ENCODE assay signal across 10 mouse cellular contexts in genomic region chr1:75588874-75589273, GRCm38 (mm10). TPM values are rescaled to one million over a fixed set of nuclear protein-coding genes. Genes with fewer than 3 reads are reported as not detected.
A peak's percentile ranks its signal among the peaks of the same experiment; 100 is the strongest.
DNase-seq lines count a peak whose midpoint lies in the region; ATAC-seq and TF ChIP-seq lines count a peak whose summit lies in the region.
"Had no signal": no experiment of that assay in that cellular context is flagged by ENCODE, and none has a peak within 500 bp of the region (broad histone marks: within the 10 kb centered on the region; RNA-seq: fewer than 3 reads in every experiment).

No protein-coding gene starts in this region.

- H3K9me3 ChIP-seq in heart, embryonic 11.5 days (replicated peaks; ENCODE audit: control insufficient read depth, low read length) = no peaks in the 10 kb centered on the region
- H3K9me3 ChIP-seq in stomach, embryonic 16.5 days (replicated peaks; ENCODE audit: control insufficient read depth, low read length) = no peaks in the 10 kb centered on the region
- H3K9me3 ChIP-seq in stomach, postnatal 0 days (ENCODE audit: control insufficient read depth, low read length) = no peaks in the 10 kb centered on the region
- H3K9me3 ChIP-seq: neural tube, embryonic 12.5 days had no signal

- 0 out of 2 replicates have a peak overlapping the region, but pooled peaks have one; percentile 15 for H3K27ac ChIP-seq in heart, embryonic 11.5 days (ENCODE audit: low read depth, low read length)
- H3K27ac ChIP-seq in stomach, embryonic 16.5 days (ENCODE audit: low read length) = no peak overlapping the region
- no peak overlapping the region for H3K27ac ChIP-seq in stomach, postnatal 0 days (replicated peaks)
- H3K27ac ChIP-seq: neural tube, embryonic 12.5 days had no signal

- H3K9ac ChIP-seq in heart, embryonic 11.5 days (ENCODE audit: low read depth, low read length) = no peak overlapping the region
- peak overlapping the region; percentile 15; the same call in 1 of the 2 replicates for H3K9ac ChIP-seq in stomach, embryonic 16.5 days (ENCODE audit: low read length)
- no peak overlapping the region for H3K9ac ChIP-seq in stomach, postnatal 0 days (ENCODE audit: low read length)
- H3K9ac ChIP-seq: neural tube, embryonic 12.5 days had no signal

- H3K4me3 ChIP-seq in heart, embryonic 11.5 days (ENCODE audit: low read depth, low read length) = no peak overlapping the region
- no peak overlapping the region for H3K4me3 ChIP-seq in stomach, embryonic 16.5 days (replicated peaks; ENCODE audit: low read length)
- H3K4me3 ChIP-seq in stomach, postnatal 0 days (ENCODE audit: low read depth, low read length) = no peak overlapping the region
- H3K4me3 ChIP-seq: neural tube, embryonic 12.5 days had no signal

- H3K4me1 ChIP-seq in heart, embryonic 11.5 days (ENCODE audit: control insufficient read depth, insufficient read depth, low read length) = peaks cover 26% of the 10 kb centered on the region
- H3K4me1 ChIP-seq in stomach, embryonic 16.5 days (ENCODE audit: control insufficient read depth, insufficient read depth, low read length) = no peaks in the 10 kb centered on the region; the same call in 1 of the 2 replicates
- H3K4me1 ChIP-seq in stomach, postnatal 0 days (replicated peaks; ENCODE audit: control insufficient read depth, insufficient read depth) = no peaks in the 10 kb centered on the region
- H3K4me1 ChIP-seq: neural tube, embryonic 12.5 days had no signal

- TF ChIP-seq CTCF in stomach, postnatal 0 days (IDR thresholded peaks at IDR 0.05; ENCODE audit: low read depth) = no peak

- DNase-seq in heart, postnatal 10 days = no peak
- no peak for DNase-seq in stomach, postnatal 0 days (ENCODE audit: low spot score)
- DNase-seq in layer of hippocampus, postnatal 36 days = peak; percentile 44 to 56
- peak; percentile 71 for DNase-seq in telencephalon, adult 2 months (ENCODE audit: low read depth, low spot score)
- no peak for DNase-seq in spleen, postnatal 4 days (ENCODE audit: low spot score in 2 of 2)
- no peak for DNase-seq in urinary bladder, postnatal 36 days (ENCODE audit: low spot score in 2 of 2)

- H3K27me3 ChIP-seq in heart, embryonic 11.5 days (ENCODE audit: control insufficient read depth, insufficient read depth, low read length) = no peaks in the 10 kb centered on the region
- no peaks in the 10 kb centered on the region for H3K27me3 ChIP-seq in stomach, embryonic 16.5 days (ENCODE audit: control insufficient read depth, insufficient read depth, low read length)
- no peaks in the 10 kb centered on the region for H3K27me3 ChIP-seq in stomach, postnatal 0 days (ENCODE audit: control insufficient read depth, insufficient read depth, low read length)
- H3K27me3 ChIP-seq: neural tube, embryonic 12.5 days had no signal

- H3K36me3 ChIP-seq in heart, embryonic 11.5 days (ENCODE audit: control insufficient read depth, insufficient read depth, low read length) = no peaks in the 10 kb centered on the region
- no peaks in the 10 kb centered on the region for H3K36me3 ChIP-seq in stomach, embryonic 16.5 days (ENCODE audit: control insufficient read depth, insufficient read depth, low read length)
- no peaks in the 10 kb centered on the region for H3K36me3 ChIP-seq in stomach, postnatal 0 days (ENCODE audit: control insufficient read depth, insufficient read depth, low read length)
- H3K36me3 ChIP-seq: neural tube, embryonic 12.5 days had no signal

- H3K4me2 ChIP-seq in heart, embryonic 11.5 days = no peak overlapping the region
- H3K4me2 ChIP-seq in stomach, embryonic 16.5 days (ENCODE audit: low read depth, low read length) = no peak overlapping the region
- no peak overlapping the region for H3K4me2 ChIP-seq in stomach, postnatal 0 days (replicated peaks; ENCODE audit: low read depth)
- H3K4me2 ChIP-seq: neural tube, embryonic 12.5 days had no signal

- TF ChIP-seq EP300 in stomach, postnatal 0 days (optimal IDR thresholded peaks at IDR 0.05) = no peak

- no peak for ATAC-seq in heart, embryonic 11.5 days (replicated peaks; ENCODE audit: insufficient number of reproducible peaks, low FRiP score, low TSS enrichment)
- no peak for ATAC-seq in stomach, embryonic 16.5 days (ENCODE audit: insufficient read depth, low FRiP score)
- ATAC-seq in stomach, postnatal 0 days (ENCODE audit: low FRiP score, low TSS enrichment) = no peak; the same call in 1 of the 2 replicates

- intact Hi-C loops in heart, postnatal 10 days (cut with DNase I) = no loop called here

- WGBS in heart, embryonic 11.5 days (ENCODE audit: insufficient replicate concordance) = 13% methylated on average over 7 of the region's 7 CpGs
- WGBS in stomach, embryonic 16.5 days = 25% methylated on average over 7 of the region's 7 CpGs
- WGBS in stomach, postnatal 0 days = 29% methylated on average over 7 of the region's 7 CpGs

RNA-seq across cellular contexts. Expression of gene Slc4a3, which starts 42.8 kb away (rescaled TPM):
- 13.3 and 14.2 TPM in 2 replicates for polyA plus RNA-seq in heart, embryonic 11.5 days (2014; fragmentation: Nextera tagmentation; extraction: Ambion mirVana)
- total RNA-seq in heart, postnatal 10 days (2021) = 100 to 1,000 TPM; 128 to 149 TPM
- polyA plus RNA-seq in stomach, embryonic 16.5 days (2015; fragmentation: Nextera tagmentation; extraction: Ambion mirVana) = 14.1 and 15.4 TPM in 2 replicates
- 7.1 and 7.9 TPM in 2 replicates for polyA plus RNA-seq in stomach, postnatal 0 days (2015; fragmentation: Nextera tagmentation; extraction: Ambion mirVana)
- total RNA-seq in layer of hippocampus, postnatal 36 days (2021) = 100 to 1,000 TPM; 104 to 109 TPM
- total RNA-seq: MEL had no signal

Comparison
In these comparisons a context has a peak if more than half of its experiments do, and no peak if none do; other contexts are left out.
1. DNase-seq: peak in layer of hippocampus, postnatal 36 days (2 of 2) and telencephalon, adult 2 months (single experiment); none in heart, postnatal 10 days (0 of 2), stomach, postnatal 0 days (single experiment), spleen, postnatal 4 days (0 of 2) and urinary bladder, postnatal 36 days (0 of 2).